Mouse (Mus musculus) A20 (cell line): ENCODE results near the gene Gm21083.
"Not testable (repeated sequence)": the region's sequence is repeated elsewhere in the genome, so short reads cannot be mapped to it uniquely, and the experiment has no call there.

ENCODE experiments used
- DNase-seq: peaks from one replicate; pipeline ENCODE4 v3.0.0-alpha.2; 2011; ENCODE audit warnings: low read depth, low spot score

Gene Gm21083

DNA sequence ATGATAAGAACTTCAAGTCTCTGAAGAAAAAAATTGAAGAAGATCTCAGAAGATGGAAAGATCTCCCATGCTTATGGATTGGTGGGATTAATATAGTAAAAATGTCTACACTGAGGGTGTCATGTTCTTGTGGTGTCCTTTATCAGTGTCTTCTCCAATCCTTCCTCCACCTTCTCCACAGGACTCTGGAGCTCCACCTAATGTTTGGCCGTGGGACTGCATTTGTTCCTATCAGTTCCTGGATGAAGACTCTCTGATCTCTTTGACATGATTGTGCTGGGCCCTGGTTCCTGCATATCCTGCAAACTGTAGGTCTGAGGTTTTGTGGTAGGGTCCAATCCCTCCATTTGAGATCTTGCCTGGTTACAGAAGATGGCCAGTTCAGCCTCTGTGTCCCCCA, 51.0 kb downstream of the Gm21083 start:
- DNase-seq, result not testable (repeated sequence)

DNA sequence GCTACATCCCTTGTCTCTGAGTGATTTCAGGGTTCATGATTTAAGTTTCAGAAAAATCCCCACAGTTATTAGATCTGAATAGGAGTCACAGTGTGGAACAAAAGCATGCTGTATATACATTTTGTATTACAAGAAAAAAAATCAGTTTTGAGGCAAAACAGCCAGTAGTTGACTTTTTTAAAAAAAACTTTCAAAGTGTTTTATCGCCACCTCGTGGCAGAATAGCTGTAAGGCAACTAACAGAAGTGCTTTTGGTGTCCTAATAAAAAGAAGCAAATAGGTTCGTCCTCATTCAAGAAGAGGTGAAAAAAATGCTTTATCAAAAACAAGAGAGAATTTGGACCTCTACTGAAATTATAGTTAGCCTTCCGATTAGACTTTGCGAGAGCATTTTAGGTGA, 52.9 kb downstream of the Gm21083 start:
- not testable (repeated sequence) for DNase-seq
